Mouse (Mus musculus) heart, embryonic 13.5 days (tissue): ENCODE data around the gene Dtnb. TPM values are rescaled to one million over a fixed set of nuclear protein-coding genes. Genes with fewer than 3 reads are reported as not detected.
"Not testable (repeated sequence)": the region's sequence is repeated elsewhere in the genome, so short reads cannot be mapped to it uniquely, and the experiment has no call there.

Experiments
- ATAC-seq: fragments of 200-750 bp; cut with Nextera tagmentation; 2 replicates; pipeline ENCODE4 v1.8.0; 2017; ENCODE audit warnings: moderate TSS enrichment; ENCODE audit not compliant: insufficient number of reproducible peaks, low FRiP score, low TSS enrichment; ENCODE audit errors: extremely low read depth
- H3K27ac ChIP-seq: fragments of 300-500 bp; sonication (generic); replicated peaks from 2 replicates; pipeline ENCODE4 v1.5.1; 2015; ENCODE audit warnings: moderate library complexity, mild to moderate bottlenecking, inconsistent platforms
- H3K27me3 ChIP-seq: fragments of 300-500 bp; sonication (generic); replicated peaks from 2 replicates; pipeline ENCODE4 v1.6.1; 2015; ENCODE audit warnings: mild to moderate bottlenecking, inconsistent platforms
- H3K36me3 ChIP-seq: fragments of 300-500 bp; sonication (generic); 2 replicates; pipeline ENCODE4 v1.6.1; 2015; ENCODE audit warnings: mild to moderate bottlenecking, inconsistent platforms
- H3K4me1 ChIP-seq: fragments of 300-500 bp; sonication (generic); 2 replicates; pipeline ENCODE4 v1.6.1; 2015; ENCODE audit warnings: inconsistent platforms
- H3K4me2 ChIP-seq: fragments of 300-500 bp; sonication (generic); 2 replicates; pipeline ENCODE4 v1.6.1; 2015; ENCODE audit warnings: inconsistent platforms, mild to moderate bottlenecking, moderate library complexity
- H3K4me3 ChIP-seq: fragments of 300-500 bp; sonication (generic); 2 replicates; pipeline ENCODE4 v1.5.1; 2015; ENCODE audit warnings: moderate library complexity, mild to moderate bottlenecking, inconsistent platforms
- H3K9ac ChIP-seq: fragments of 300-500 bp; sonication (generic); 2 replicates; pipeline ENCODE4 v1.6.1; 2015; ENCODE audit warnings: inconsistent platforms, mild to moderate bottlenecking, moderate library complexity
- H3K9me3 ChIP-seq: fragments of 300-500 bp; sonication (generic); 2 replicates; pipeline ENCODE4 v1.6.1; 2016; ENCODE audit warnings: inconsistent platforms
- WGBS: fragments of 180-500 bp; shearing (Covaris S2); methylation state at CpG from one replicate; pipeline ENCODE4 v1.1.7; 2015; ENCODE audit warnings: mixed read lengths; 5-methylcytosine and 5-hydroxymethylcytosine counted together
- polyA plus RNA-seq: library from polyadenylated mRNA; unstranded; fragments of >200 nt; fragmentation: Nextera tagmentation; extraction: Ambion mirVana; gene quantifications from 2 replicates; pipeline ENCODE4 v1.2.1, GENCODE M21; 2015

The Dtnb gene
- polyA plus RNA-seq = 15.9 and 16.4 TPM in 2 replicates

GRCm38 (mm10) chr12:3571787-3572580 is at the start of gene Dtnb:
Gene Dtnb (plus strand): TSS chr12:3572381.
- peak within 1 kb of the TSS; percentile 90 for H3K27ac ChIP-seq
- ATAC-seq = peak; percentile 70

GRCm38 (mm10) chr12:3525536-3525935 is 46.6 kb upstream of the Dtnb start:
- H3K4me2 ChIP-seq = no peak overlapping the region
- H3K9me3 ChIP-seq = 0 out of 2 replicates have a peak, but pooled peaks cover 6% of the 10 kb centered on the region
- H3K27ac ChIP-seq = no peak overlapping the region
- no peak for ATAC-seq
- H3K36me3 ChIP-seq = no peaks in the 10 kb centered on the region
- H3K9ac ChIP-seq = no peak overlapping the region
- H3K27me3 ChIP-seq = no peaks in the 10 kb centered on the region
- no peak overlapping the region for H3K4me3 ChIP-seq
- WGBS = 88% methylated on average over 5 of the region's 5 CpGs
- H3K4me1 ChIP-seq = no peaks in the 10 kb centered on the region

More at GRCm38 (mm10) chr12:3571787-3572580, at the start of gene Dtnb:
- H3K27me3 ChIP-seq = no peaks in the 10 kb centered on the region
- H3K36me3 ChIP-seq = no peaks in the 10 kb centered on the region
- no peaks in the 10 kb centered on the region for H3K9me3 ChIP-seq
- WGBS = 3% methylated on average over 54 of the region's 85 CpGs
- H3K4me1 ChIP-seq = peaks cover 36% of the 10 kb centered on the region
- H3K4me3 ChIP-seq = peak within 1 kb of the TSS; percentile 94
- peak within 1 kb of the TSS; percentile 94 for H3K4me2 ChIP-seq
- H3K9ac ChIP-seq = peak within 1 kb of the TSS; percentile 96

- H3K4me2 ChIP-seq, H3K4me3 ChIP-seq, H3K9ac ChIP-seq, H3K9me3 ChIP-seq, ATAC-seq, H3K27ac ChIP-seq, H3K4me1 ChIP-seq, H3K36me3 ChIP-seq, H3K27me3 ChIP-seq: not testable (repeated sequence)
- WGBS = 87% methylated on average over 1 of the region's 1 CpGs
Measured at GRCm38 (mm10) chr12:3535446-3535845, 36.7 kb upstream of the Dtnb start.

- H3K27ac ChIP-seq = no peak overlapping the region
- no peak overlapping the region for H3K4me3 ChIP-seq
- H3K4me2 ChIP-seq = no peak overlapping the region
- H3K36me3 ChIP-seq = no peaks in the 10 kb centered on the region
- no peaks in the 10 kb centered on the region for H3K27me3 ChIP-seq
- ATAC-seq = no peak
- WGBS = 39% methylated on average over 3 of the region's 3 CpGs
- H3K9ac ChIP-seq = no peak overlapping the region
- no peaks in the 10 kb centered on the region for H3K9me3 ChIP-seq
- peaks cover 4% of the 10 kb centered on the region; the same call in 1 of the 2 replicates for H3K4me1 ChIP-seq
Measured at GRCm38 (mm10) chr12:3537616-3538015, 34.6 kb upstream of the Dtnb start.

GRCm38 (mm10) chr12:3538036-3538435 is 34.1 kb upstream of the Dtnb start:
- Histone ChIP-seq H3K27ac (no peak overlapping the region), H3K27me3 (no peaks in the 10 kb centered on the region), H3K36me3 (no peaks in the 10 kb centered on the region), H3K4me1 (peaks cover 4% of the 10 kb centered on the region; the same call in 1 of the 2 replicates), H3K4me3 (no peak overlapping the region), H3K9ac (no peak overlapping the region), H3K4me2 (no peak overlapping the region), H3K9me3 (no peaks in the 10 kb centered on the region)
- WGBS = 88% methylated on average over 1 of the region's 1 CpGs
- ATAC-seq = no peak

- Histone ChIP-seq H3K4me3 (no peak overlapping the region), H3K9ac (no peak overlapping the region), H3K27me3 (no peaks in the 10 kb centered on the region), H3K27ac (no peak overlapping the region), H3K36me3 (no peaks in the 10 kb centered on the region), H3K9me3 (no peaks in the 10 kb centered on the region), H3K4me1 (peaks cover 4% of the 10 kb centered on the region; the same call in 1 of the 2 replicates), H3K4me2 (no peak overlapping the region)
- WGBS = 51% methylated on average over 2 of the region's 2 CpGs
- ATAC-seq = no peak
Measured at GRCm38 (mm10) chr12:3539605-3540004, 32.6 kb upstream of the Dtnb start.

GRCm38 (mm10) chr12:3540871-3541270 is 31.3 kb upstream of the Dtnb start:
- Histone ChIP-seq H3K4me2 (no peak overlapping the region), H3K9ac (no peak overlapping the region), H3K27me3 (no peaks in the 10 kb centered on the region), H3K27ac (no peak overlapping the region), H3K9me3 (no peaks in the 10 kb centered on the region), H3K4me3 (no peak overlapping the region), H3K36me3 (no peaks in the 10 kb centered on the region), H3K4me1 (peaks cover 7% of the 10 kb centered on the region)
- no peak for ATAC-seq
- 84% methylated on average over 7 of the region's 7 CpGs for WGBS

GRCm38 (mm10) chr12:3545451-3545850 is 26.7 kb upstream of the Dtnb start:
- Histone ChIP-seq H3K4me2 (no peak overlapping the region), H3K36me3 (no peaks in the 10 kb centered on the region), H3K4me3 (no peak overlapping the region), H3K9me3 (no peaks in the 10 kb centered on the region), H3K9ac (no peak overlapping the region), H3K4me1 (peaks cover 20% of the 10 kb centered on the region), H3K27me3 (no peaks in the 10 kb centered on the region), H3K27ac (no peak overlapping the region)
- no peak for ATAC-seq
- 73% methylated on average over 3 of the region's 3 CpGs for WGBS

GRCm38 (mm10) chr12:3546121-3546658 is 26.0 kb upstream of the Dtnb start:
- Histone ChIP-seq H3K4me1 (peaks cover 20% of the 10 kb centered on the region), H3K9me3 (no peaks in the 10 kb centered on the region), H3K4me3 (no peak overlapping the region), H3K36me3 (no peaks in the 10 kb centered on the region), H3K27ac (no peak overlapping the region), H3K4me2 (no peak overlapping the region), H3K9ac (no peak overlapping the region), H3K27me3 (no peaks in the 10 kb centered on the region)
- ATAC-seq = no peak
- 36% methylated on average over 4 of the region's 4 CpGs for WGBS

GRCm38 (mm10) chr12:3546781-3547180 is 25.4 kb upstream of the Dtnb start:
- no peaks in the 10 kb centered on the region for H3K9me3 ChIP-seq
- H3K36me3 ChIP-seq = no peaks in the 10 kb centered on the region
- WGBS = 35% methylated on average over 6 of the region's 6 CpGs
- H3K4me2 ChIP-seq = no peak overlapping the region
- no peak for ATAC-seq
- no peak overlapping the region; the same call in 1 of the 2 replicates for H3K9ac ChIP-seq
- no peak overlapping the region for H3K27ac ChIP-seq
- no peak overlapping the region for H3K4me3 ChIP-seq
- H3K4me1 ChIP-seq = peaks cover 20% of the 10 kb centered on the region
- no peaks in the 10 kb centered on the region for H3K27me3 ChIP-seq

GRCm38 (mm10) chr12:3547506-3547905 is 24.7 kb upstream of the Dtnb start:
- Histone ChIP-seq H3K27me3 (no peaks in the 10 kb centered on the region), H3K36me3 (no peaks in the 10 kb centered on the region), H3K9ac (no peak overlapping the region), H3K4me1 (peaks cover 20% of the 10 kb centered on the region), H3K4me2 (no peak overlapping the region), H3K27ac (no peak overlapping the region), H3K9me3 (no peaks in the 10 kb centered on the region), H3K4me3 (no peak overlapping the region)
- no peak for ATAC-seq
- 38% methylated on average over 4 of the region's 4 CpGs for WGBS

- Histone ChIP-seq H3K4me3 (no peak overlapping the region), H3K4me1 (peaks cover 20% of the 10 kb centered on the region), H3K36me3 (no peaks in the 10 kb centered on the region), H3K27me3 (no peaks in the 10 kb centered on the region), H3K4me2 (no peak overlapping the region), H3K9me3 (no peaks in the 10 kb centered on the region), H3K27ac (no peak overlapping the region), H3K9ac (no peak overlapping the region)
- WGBS = 55% methylated on average over 3 of the region's 3 CpGs
- no peak for ATAC-seq
Measured at GRCm38 (mm10) chr12:3547911-3548310, 24.3 kb upstream of the Dtnb start.
